ENCODE assay signal across 10 mouse cellular contexts in the genomic region with DNA sequence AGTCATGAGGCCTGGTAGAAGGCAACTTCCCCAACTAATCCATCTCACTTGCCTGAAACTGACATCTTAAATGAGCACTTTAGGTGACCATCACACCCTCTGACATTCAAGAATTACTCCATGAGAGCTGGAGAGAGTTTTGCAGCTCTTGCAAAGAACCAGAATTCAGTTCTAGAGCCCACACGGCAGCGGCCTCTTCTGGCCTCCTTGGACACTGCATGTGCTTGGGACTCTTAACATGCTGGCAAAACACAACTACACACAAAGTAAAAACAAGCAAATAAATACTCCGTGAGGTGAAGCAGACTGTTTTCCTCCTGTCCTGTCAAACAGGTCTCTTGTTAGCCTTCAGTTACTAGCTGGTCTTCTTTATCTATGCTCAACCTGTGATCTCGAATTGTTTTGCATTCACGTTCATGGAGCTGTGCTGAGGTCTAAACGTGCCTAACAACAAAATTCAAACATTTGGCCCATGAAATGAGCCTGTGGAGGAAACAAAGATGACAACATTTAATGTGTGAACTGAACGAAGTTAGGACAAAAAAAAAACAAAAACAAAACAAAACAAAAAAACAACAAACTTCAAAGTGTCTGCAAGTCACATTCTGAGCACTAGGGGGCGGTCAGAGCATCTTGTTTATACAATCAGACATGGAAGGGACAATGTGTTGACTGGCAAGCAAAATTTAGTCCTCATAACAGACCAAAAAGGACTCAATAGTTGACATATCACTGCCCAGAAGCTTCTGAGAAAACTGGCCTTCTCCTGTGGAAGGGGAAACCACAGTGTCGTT. TPM values are rescaled to one million over a fixed set of nuclear protein-coding genes. Genes with fewer than 3 reads are reported as not detected.
DNase-seq lines count a peak whose midpoint lies in the region; ATAC-seq and TF ChIP-seq lines count a peak whose summit lies in the region.
"Not testable (repeated sequence)": the region's sequence is repeated elsewhere in the genome, so short reads cannot be mapped to it uniquely, and the experiment has no call there.
"Had no signal": no experiment of that assay in that cellular context is flagged by ENCODE, and none has a peak within 500 bp of the region (broad histone marks: within the 10 kb centered on the region; RNA-seq: fewer than 3 reads in every experiment).

No protein-coding gene starts in this region.

- not testable (repeated sequence) for H3K27me3 ChIP-seq in liver, embryonic 12.5 days (replicated peaks); midbrain, embryonic 14.5 days (ENCODE audit: control insufficient read depth, insufficient read depth, low read length); splenic B cell, adult 2 months (ENCODE audit: control insufficient read depth, insufficient read depth, low read length, poor library complexity, severe bottlenecking)

- H3K4me3 ChIP-seq in cortical plate, adult 2 months (ENCODE audit: insufficient read depth, low read length); midbrain, embryonic 14.5 days (replicated peaks; ENCODE audit: low read depth, low read length): not testable (repeated sequence)
- 0 out of 2 replicates have a peak overlapping the region, but pooled peaks have one; percentile 5 for H3K4me3 ChIP-seq in liver, embryonic 12.5 days

- 24% methylated on average over 9 of the region's 9 CpGs for WGBS in liver, embryonic 12.5 days (ENCODE audit: insufficient replicate concordance)
- WGBS in midbrain, embryonic 14.5 days: 43% methylated on average over 9 of the region's 9 CpGs

- not testable (repeated sequence) for H3K36me3 ChIP-seq in liver, embryonic 12.5 days; midbrain, embryonic 14.5 days (ENCODE audit: control insufficient read depth, insufficient read depth, low read length); splenic B cell, adult 2 months (ENCODE audit: control insufficient read depth, insufficient read depth, low read length, poor library complexity, severe bottlenecking)

- ATAC-seq in liver, embryonic 12.5 days; midbrain, embryonic 14.5 days (ENCODE audit: low FRiP score, low TSS enrichment): not testable (repeated sequence)

- not testable (repeated sequence) for H3K9ac ChIP-seq in liver, embryonic 12.5 days; midbrain, embryonic 14.5 days (replicated peaks; ENCODE audit: low read length)

- H3K27ac ChIP-seq in cortical plate, adult 2 months (ENCODE audit: insufficient read depth, low read length); liver, embryonic 12.5 days; midbrain, embryonic 14.5 days (replicated peaks; ENCODE audit: low read depth, low read length): not testable (repeated sequence)

- not testable (repeated sequence) for H3K4me1 ChIP-seq in cortical plate, adult 2 months (ENCODE audit: control insufficient read depth, insufficient read depth, low read length); liver, embryonic 12.5 days; midbrain, embryonic 14.5 days (ENCODE audit: control insufficient read depth, insufficient read depth, low read length)

- not testable (repeated sequence) for H3K9me3 ChIP-seq in liver, embryonic 12.5 days (replicated peaks); midbrain, embryonic 14.5 days (ENCODE audit: control insufficient read depth, low read length)

- TF ChIP-seq CTCF in cortical plate, adult 2 months (IDR thresholded peaks at IDR 0.05; ENCODE audit: extremely low read depth, insufficient read depth, low read length): peak; percentile 57

- not testable (repeated sequence) for TF ChIP-seq POLR2A in cortical plate, adult 2 months (IDR thresholded peaks at IDR 0.05; ENCODE audit: extremely low read depth, insufficient read depth, low read length)

- peak overlapping the region; percentile 44 for H3K4me2 ChIP-seq in liver, embryonic 12.5 days
- H3K4me2 ChIP-seq in midbrain, embryonic 14.5 days (ENCODE audit: low read length): not testable (repeated sequence)

- peak; percentile 65 for DNase-seq in CD4-positive helper T cell, adult 2 months (ENCODE audit: low read depth, low spot score)
- DNase-seq in adrenal gland, postnatal 10 days: peak; percentile 45
- peak; percentile 3 for DNase-seq in heart, adult 8-10 months (ENCODE audit: low spot score)
- DNase-seq in kidney, adult 8-10 months: peak; percentile 5 to 24
- peak; percentile 61 for DNase-seq in midbrain, embryonic 14.5 days
- DNase-seq in splenic B cell, adult 2 months (ENCODE audit: low read depth, low spot score): peak; percentile 71

RNA-seq across cellular contexts. Expression of a gene that starts 16.3 kb away (rescaled TPM):
- not detected for total RNA-seq in adrenal gland, postnatal 10 days (2021)
- polyA plus RNA-seq in cortical plate, adult 2 months (2012; rRNA removed): 0.08 and 0.21 TPM in 2 replicates
- total RNA-seq in heart, adult 8-10 months (2022): not detected
- not detected in 2 replicates for polyA plus RNA-seq in liver, embryonic 12.5 days (2016; fragmentation: Nextera tagmentation; extraction: Ambion mirVana)
- polyA plus RNA-seq in midbrain, embryonic 14.5 days (2014; fragmentation: Nextera tagmentation; extraction: Ambion mirVana): not detected in 2 replicates
- total RNA-seq: gastrocnemius, postnatal 36 days had no signal

RNA-seq across cellular contexts. Expression of a gene that starts 17.4 kb away (rescaled TPM):
- not detected for total RNA-seq in adrenal gland, postnatal 10 days (2021)
- polyA plus RNA-seq in cortical plate, adult 2 months (2012; rRNA removed): not detected in 2 replicates
- total RNA-seq in heart, adult 8-10 months (2022): not detected
- polyA plus RNA-seq in liver, embryonic 12.5 days (2016; fragmentation: Nextera tagmentation; extraction: Ambion mirVana): not detected in 2 replicates
- not detected in 2 replicates for polyA plus RNA-seq in midbrain, embryonic 14.5 days (2014; fragmentation: Nextera tagmentation; extraction: Ambion mirVana)
- total RNA-seq: gastrocnemius, postnatal 36 days; left cerebral cortex, adult 8-10 months had no signal

RNA-seq across cellular contexts. Expression of a gene that starts 50.8 kb away (rescaled TPM):
- not detected for total RNA-seq in adrenal gland, postnatal 10 days (2021)
- 0.04 TPM in 1 of 2 replicates, not detected in the other for polyA plus RNA-seq in cortical plate, adult 2 months (2012; rRNA removed)
- total RNA-seq in heart, adult 8-10 months (2022): not detected
- polyA plus RNA-seq in liver, embryonic 12.5 days (2016; fragmentation: Nextera tagmentation; extraction: Ambion mirVana): not detected in 2 replicates
- not detected in 2 replicates for polyA plus RNA-seq in midbrain, embryonic 14.5 days (2014; fragmentation: Nextera tagmentation; extraction: Ambion mirVana)
- total RNA-seq: gastrocnemius, postnatal 36 days; left cerebral cortex, adult 8-10 months had no signal

Comparison
In these comparisons a context has a peak if more than half of its experiments do, and no peak if none do; other contexts are left out.
1. DNase-seq: peak in every context shown above with its lines; median percentile 71 in splenic B cell, adult 2 months; 65 in CD4-positive helper T cell, adult 2 months; 61 in midbrain, embryonic 14.5 days; 45 in adrenal gland, postnatal 10 days; 14 in kidney, adult 8-10 months; 3 in heart, adult 8-10 months.